Mouse (Mus musculus): Measurements from ENCODE around the gene Vangl1.
"Not testable (repeated sequence)": the region's sequence is repeated elsewhere in the genome, so short reads cannot be mapped to it uniquely, and the experiment has no call there.

Vangl1 gene

GRCm38 (mm10) chr3:102169197-102169905 lies 35.1 kb downstream of the Vangl1 start:
- in situ Hi-C loops (cut with MboI, MseI): no loop called here

GRCm38 (mm10) chr3:102167555-102168210 lies 36.8 kb downstream of the Vangl1 start:
- in situ Hi-C loops (cut with MboI, MseI): no loop called here

- in situ Hi-C loops (cut with MboI, MseI): no loop called here
Measured at GRCm38 (mm10) chr3:102166794-102167193, 37.7 kb downstream of the Vangl1 start.

- in situ Hi-C loops (cut with MboI, MseI): no loop called here
Measured at GRCm38 (mm10) chr3:102166287-102166620, 38.2 kb downstream of the Vangl1 start.

- in situ Hi-C loops (cut with MboI, MseI): no loop called here
Measured at GRCm38 (mm10) chr3:102165536-102166286, 38.8 kb downstream of the Vangl1 start.

GRCm38 (mm10) chr3:102164911-102165310 lies 39.6 kb downstream of the Vangl1 start:
- in situ Hi-C loops (cut with MboI, MseI): no loop called here

GRCm38 (mm10) chr3:102163861-102164260 lies 40.6 kb downstream of the Vangl1 start:
- in situ Hi-C loops (cut with MboI, MseI): not testable (repeated sequence)

GRCm38 (mm10) chr3:102159423-102160325 lies 44.8 kb downstream of the Vangl1 start:
- in situ Hi-C loops (cut with MboI, MseI): no loop called here

- in situ Hi-C loops (cut with MboI, MseI): no loop called here
Measured at GRCm38 (mm10) chr3:102158759-102159422, 45.6 kb downstream of the Vangl1 start.

GRCm38 (mm10) chr3:102157652-102158051 lies 46.8 kb downstream of the Vangl1 start:
- in situ Hi-C loops (cut with MboI, MseI): no loop called here

- in situ Hi-C loops (cut with MboI, MseI): no loop called here
Measured at GRCm38 (mm10) chr3:102156737-102157136, 47.8 kb downstream of the Vangl1 start.

GRCm38 (mm10) chr3:102154107-102154506 lies 50.4 kb downstream of the Vangl1 start:
- in situ Hi-C loops (cut with MboI, MseI): no loop called here

GRCm38 (mm10) chr3:102152872-102153271 lies 51.6 kb downstream of the Vangl1 start:
- in situ Hi-C loops (cut with MboI, MseI): no loop called here

GRCm38 (mm10) chr3:102152471-102152870 lies 52.0 kb downstream of the Vangl1 start:
- in situ Hi-C loops (cut with MboI, MseI): no loop called here

GRCm38 (mm10) chr3:102151850-102152249 lies 52.6 kb downstream of the Vangl1 start:
- in situ Hi-C loops (cut with MboI, MseI): no loop called here

- in situ Hi-C loops (cut with MboI, MseI): no loop called here
Measured at GRCm38 (mm10) chr3:102149941-102150340, 54.6 kb downstream of the Vangl1 start.

GRCm38 (mm10) chr3:102147189-102147588 lies 57.3 kb downstream of the Vangl1 start:
- in situ Hi-C loops (cut with MboI, MseI): no loop called here

- in situ Hi-C loops (cut with MboI, MseI): no loop called here
Measured at GRCm38 (mm10) chr3:102146428-102146827, 58.1 kb downstream of the Vangl1 start.

GRCm38 (mm10) chr3:102145645-102146386 lies 58.7 kb downstream of the Vangl1 start:
- in situ Hi-C loops (cut with MboI, MseI): no loop called here

GRCm38 (mm10) chr3:102144401-102144800 lies 60.1 kb downstream of the Vangl1 start:
- in situ Hi-C loops (cut with MboI, MseI): no loop called here

Measured in T-helper 2 cell (primary cell).